Mouse (Mus musculus): ENCODE results near the gene Cckbr.

The Cckbr gene

GRCm38 (mm10) chr7:105497881-105498280 is 72.3 kb downstream of the Cckbr start:
- no peak for DNase-seq (ENCODE audit: low spot score in 2 of 2)

- DNase-seq (ENCODE audit: low spot score in 2 of 2), result no peak
These were observed 73.4 kb downstream of the Cckbr start for GRCm38 (mm10) chr7:105498854-105499492.

- no peak for DNase-seq (ENCODE audit: low spot score in 2 of 2)
These were observed 74.1 kb downstream of the Cckbr start for GRCm38 (mm10) chr7:105499676-105500075.

- DNase-seq (ENCODE audit: low spot score in 2 of 2), result no peak
These were observed 76.5 kb downstream of the Cckbr start for GRCm38 (mm10) chr7:105501984-105502383.

- DNase-seq (ENCODE audit: low spot score in 2 of 2), result no peak
These were observed 81.7 kb downstream of the Cckbr start for GRCm38 (mm10) chr7:105507257-105507656.

GRCm38 (mm10) chr7:105510143-105510542 is 84.6 kb downstream of the Cckbr start:
- peak; percentile 48 to 86 for DNase-seq (ENCODE audit: low spot score in 2 of 2)

- no peak for DNase-seq (ENCODE audit: low spot score in 2 of 2)
These were observed 88.3 kb downstream of the Cckbr start for GRCm38 (mm10) chr7:105513845-105514291.

GRCm38 (mm10) chr7:105514561-105514960 is 89.0 kb downstream of the Cckbr start:
- peak in 1 of 2 experiments; percentile 46 for DNase-seq (ENCODE audit: low spot score in 2 of 2)

- peak; percentile 52 to 73 for DNase-seq (ENCODE audit: low spot score in 2 of 2)
These were observed 89.6 kb downstream of the Cckbr start for GRCm38 (mm10) chr7:105515178-105515577.

- DNase-seq (ENCODE audit: low spot score in 2 of 2), result no peak
These were observed 91.3 kb downstream of the Cckbr start for GRCm38 (mm10) chr7:105516669-105517360.

GRCm38 (mm10) chr7:105519336-105519735 is 93.8 kb downstream of the Cckbr start:
- peak; percentile 75 to 90 for DNase-seq (ENCODE audit: low spot score in 2 of 2)

- no peak for DNase-seq (ENCODE audit: low spot score in 2 of 2)
These were observed 94.2 kb downstream of the Cckbr start for GRCm38 (mm10) chr7:105519771-105520170.

- peak in 1 of 2 experiments; percentile 39 for DNase-seq (ENCODE audit: low spot score in 2 of 2)
These were observed 94.7 kb downstream of the Cckbr start for GRCm38 (mm10) chr7:105520201-105520600.

Measured in right cerebral cortex, postnatal 10 days (tissue).